Mouse (Mus musculus): ENCODE measurements around the gene Atp5d. TPM values are rescaled to one million over a fixed set of nuclear protein-coding genes. Genes with fewer than 3 reads are reported as not detected.

Gene Atp5d
- polyA plus RNA-seq, 1 experiment from 2014 or later = 529 TPM

- peak; percentile 100 for DNase-seq
- Histone ChIP-seq H3K9ac (peak overlapping the region; percentile 93), H3K4me3 (ENCODE audit: low read depth, low read length) (peak overlapping the region; percentile 71), H3K4me1 (ENCODE audit: insufficient read depth) (peaks cover 30% of the 10 kb centered on the region), H3K4me2 (peak overlapping the region; percentile 85), H3K27ac (ENCODE audit: low read depth) (peak overlapping the region; percentile 99), H3K27me3 (ENCODE audit: insufficient read depth, low read length) (no peaks in the 10 kb centered on the region), H3K36me3 (ENCODE audit: insufficient read depth) (peaks cover 34% of the 10 kb centered on the region), H3K9me3 (ENCODE audit: low read depth, low read length) (no peaks in the 10 kb centered on the region)
- TF ChIP-seq CTCF (IDR thresholded peaks at IDR 0.05; ENCODE audit: low read depth) = no peak
- WGBS = under 1% methylated on average over 55 of the region's 55 CpGs
- ATAC-seq (ENCODE audit: insufficient read depth) = peak; percentile 87
These were observed 29.1 kb downstream of the Atp5d start for GRCm38 (mm10) chr10:80167460-80168037.

GRCm38 (mm10) chr10:80168038-80168661 lies 29.7 kb downstream of the Atp5d start:
- Histone ChIP-seq H3K9ac (peak overlapping the region; percentile 93), H3K36me3 (ENCODE audit: insufficient read depth) (peaks cover 35% of the 10 kb centered on the region), H3K4me2 (peak overlapping the region; percentile 85), H3K9me3 (ENCODE audit: low read depth, low read length) (no peaks in the 10 kb centered on the region), H3K27me3 (ENCODE audit: insufficient read depth, low read length) (no peaks in the 10 kb centered on the region), H3K4me3 (ENCODE audit: low read depth, low read length) (peak overlapping the region; percentile 71), H3K27ac (ENCODE audit: low read depth) (peak overlapping the region; percentile 99), H3K4me1 (ENCODE audit: insufficient read depth) (peaks cover 24% of the 10 kb centered on the region)
- under 1% methylated on average over 45 of the region's 48 CpGs for WGBS
- ATAC-seq (ENCODE audit: insufficient read depth) = peak; percentile 39
- DNase-seq = peak; percentile 98
- TF ChIP-seq CTCF (IDR thresholded peaks at IDR 0.05; ENCODE audit: low read depth) = no peak

GRCm38 (mm10) chr10:80169070-80169469 lies 30.6 kb downstream of the Atp5d start:
- no peak overlapping the region for H3K27ac ChIP-seq (ENCODE audit: low read depth)
- no peak for TF ChIP-seq CTCF (IDR thresholded peaks at IDR 0.05; ENCODE audit: low read depth)
- H3K9me3 ChIP-seq (ENCODE audit: low read depth, low read length) = no peaks in the 10 kb centered on the region
- peaks cover 35% of the 10 kb centered on the region for H3K36me3 ChIP-seq (ENCODE audit: insufficient read depth)
- no peaks in the 10 kb centered on the region for H3K27me3 ChIP-seq (ENCODE audit: insufficient read depth, low read length)
- ATAC-seq (ENCODE audit: insufficient read depth) = no peak
- 38% methylated on average over 1 of the region's 1 CpGs for WGBS
- peak overlapping the region; percentile 93 for H3K9ac ChIP-seq
- peaks cover 23% of the 10 kb centered on the region for H3K4me1 ChIP-seq (ENCODE audit: insufficient read depth)
- no peak for DNase-seq
- H3K4me2 ChIP-seq = peak overlapping the region; percentile 85
- peak overlapping the region; percentile 71 for H3K4me3 ChIP-seq (ENCODE audit: low read depth, low read length)

- ATAC-seq (ENCODE audit: insufficient read depth) = no peak
- 90% methylated on average over 7 of the region's 7 CpGs for WGBS
- H3K27ac ChIP-seq (ENCODE audit: low read depth) = no peak overlapping the region
- peaks cover 19% of the 10 kb centered on the region for H3K4me1 ChIP-seq (ENCODE audit: insufficient read depth)
- TF ChIP-seq CTCF (IDR thresholded peaks at IDR 0.05; ENCODE audit: low read depth) = no peak
- no peak overlapping the region for H3K4me3 ChIP-seq (ENCODE audit: low read depth, low read length)
- peaks cover 35% of the 10 kb centered on the region for H3K36me3 ChIP-seq (ENCODE audit: insufficient read depth)
- no peak overlapping the region for H3K9ac ChIP-seq
- H3K9me3 ChIP-seq (ENCODE audit: low read depth, low read length) = no peaks in the 10 kb centered on the region
- DNase-seq = no peak
- no peaks in the 10 kb centered on the region for H3K27me3 ChIP-seq (ENCODE audit: insufficient read depth, low read length)
- H3K4me2 ChIP-seq = peak overlapping the region; percentile 85
These were observed 31.2 kb downstream of the Atp5d start for GRCm38 (mm10) chr10:80169651-80170050.

- no peak for DNase-seq
- Histone ChIP-seq H3K36me3 (ENCODE audit: insufficient read depth) (peaks cover 35% of the 10 kb centered on the region), H3K4me2 (no peak overlapping the region), H3K27me3 (ENCODE audit: insufficient read depth, low read length) (no peaks in the 10 kb centered on the region), H3K9ac (no peak overlapping the region), H3K27ac (ENCODE audit: low read depth) (no peak overlapping the region), H3K4me3 (ENCODE audit: low read depth, low read length) (no peak overlapping the region), H3K4me1 (ENCODE audit: insufficient read depth) (peaks cover 19% of the 10 kb centered on the region), H3K9me3 (ENCODE audit: low read depth, low read length) (no peaks in the 10 kb centered on the region)
- WGBS = 94% methylated on average over 16 of the region's 16 CpGs
- no peak for TF ChIP-seq CTCF (IDR thresholded peaks at IDR 0.05; ENCODE audit: low read depth)
- no peak for ATAC-seq (ENCODE audit: insufficient read depth)
These were observed 31.6 kb downstream of the Atp5d start for GRCm38 (mm10) chr10:80170052-80170451.

- no peaks in the 10 kb centered on the region for H3K27me3 ChIP-seq (ENCODE audit: insufficient read depth, low read length)
- ATAC-seq (ENCODE audit: insufficient read depth) (no peak), DNase-seq (no peak)
- H3K4me2 ChIP-seq = no peak overlapping the region
- H3K27ac ChIP-seq (ENCODE audit: low read depth) = no peak overlapping the region
- peaks cover 35% of the 10 kb centered on the region for H3K36me3 ChIP-seq (ENCODE audit: insufficient read depth)
- 93% methylated on average over 19 of the region's 19 CpGs for WGBS
- H3K9ac ChIP-seq = no peak overlapping the region
- no peak for TF ChIP-seq CTCF (IDR thresholded peaks at IDR 0.05; ENCODE audit: low read depth)
- peaks cover 14% of the 10 kb centered on the region for H3K4me1 ChIP-seq (ENCODE audit: insufficient read depth)
- no peaks in the 10 kb centered on the region for H3K9me3 ChIP-seq (ENCODE audit: low read depth, low read length)
- H3K4me3 ChIP-seq (ENCODE audit: low read depth, low read length) = no peak overlapping the region
These were observed 32.2 kb downstream of the Atp5d start for GRCm38 (mm10) chr10:80170601-80171021.

GRCm38 (mm10) chr10:80171252-80171651 lies 32.8 kb downstream of the Atp5d start:
- DNase-seq (no peak), ATAC-seq (ENCODE audit: insufficient read depth) (no peak)
- no peak for TF ChIP-seq CTCF (IDR thresholded peaks at IDR 0.05; ENCODE audit: low read depth)
- Histone ChIP-seq H3K27me3 (ENCODE audit: insufficient read depth, low read length) (no peaks in the 10 kb centered on the region), H3K27ac (ENCODE audit: low read depth) (no peak overlapping the region), H3K36me3 (ENCODE audit: insufficient read depth) (peaks cover 35% of the 10 kb centered on the region), H3K4me1 (ENCODE audit: insufficient read depth) (peaks cover 10% of the 10 kb centered on the region; the same call in 1 of the 2 replicates), H3K9ac (no peak overlapping the region), H3K4me2 (no peak overlapping the region), H3K9me3 (ENCODE audit: low read depth, low read length) (no peaks in the 10 kb centered on the region), H3K4me3 (ENCODE audit: low read depth, low read length) (no peak overlapping the region)
- WGBS = 77% methylated on average over 15 of the region's 15 CpGs
